Mouse (Mus musculus): ENCODE results near the gene Cdk14. TPM values are rescaled to one million over a fixed set of nuclear protein-coding genes. Genes with fewer than 3 reads are reported as not detected.

The Cdk14 gene
- polyA plus RNA-seq, 1 experiment from 2014 or later: 21.8 TPM

DNA sequence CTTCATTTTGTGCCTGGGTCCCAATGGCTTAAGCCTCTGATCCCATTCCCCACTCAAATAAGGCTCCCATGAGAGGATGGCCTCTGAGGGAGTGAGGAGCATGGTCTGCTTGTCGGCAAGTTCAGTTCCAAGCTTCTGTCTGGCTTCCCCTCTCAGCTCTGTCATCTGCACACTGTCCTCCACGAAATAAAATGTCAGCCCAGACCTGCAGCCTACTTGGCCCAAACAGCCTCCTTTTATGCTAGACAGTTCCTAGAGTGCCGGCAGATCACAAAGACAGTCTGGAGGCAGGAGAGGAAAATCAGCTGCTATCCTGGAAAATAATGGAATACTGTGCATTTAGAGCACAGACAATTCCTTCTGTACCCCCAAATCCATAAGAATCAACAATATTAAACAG is 541.2 kb downstream of the Cdk14 start:
- Histone ChIP-seq H3K9me3 (ENCODE audit: control insufficient read depth, low read length) (no peaks in the 10 kb centered on the region), H3K27ac (replicated peaks in 1 of 2; ENCODE audit: control insufficient read depth in 1 of 2, insufficient read depth in 1 of 2, low read depth in 2 of 2, low read length in 2 of 2) (no peak overlapping the region), H3K4me3 (ENCODE audit: control insufficient read depth in 1 of 2, insufficient read depth in 1 of 2, low read depth in 1 of 2, low read length in 2 of 2) (no peak overlapping the region), H3K27me3 (ENCODE audit: control insufficient read depth, insufficient read depth, low read length) (no peaks in the 10 kb centered on the region), H3K36me3 (ENCODE audit: control insufficient read depth, insufficient read depth, low read length) (0 out of 2 replicates have a peak, but pooled peaks cover 3% of the 10 kb centered on the region), H3K4me2 (ENCODE audit: low read length) (no peak overlapping the region), H3K4me1 (ENCODE audit: control insufficient read depth in 2 of 2, insufficient read depth in 2 of 2, low read length in 2 of 2) (no peaks in the 10 kb centered on the region), H3K9ac (ENCODE audit: low read length) (no peak overlapping the region)
- no peak for ATAC-seq (ENCODE audit: insufficient number of reproducible peaks, insufficient read depth, low FRiP score, low read depth)
- WGBS: 39% methylated on average over 3 of the region's 3 CpGs

DNA sequence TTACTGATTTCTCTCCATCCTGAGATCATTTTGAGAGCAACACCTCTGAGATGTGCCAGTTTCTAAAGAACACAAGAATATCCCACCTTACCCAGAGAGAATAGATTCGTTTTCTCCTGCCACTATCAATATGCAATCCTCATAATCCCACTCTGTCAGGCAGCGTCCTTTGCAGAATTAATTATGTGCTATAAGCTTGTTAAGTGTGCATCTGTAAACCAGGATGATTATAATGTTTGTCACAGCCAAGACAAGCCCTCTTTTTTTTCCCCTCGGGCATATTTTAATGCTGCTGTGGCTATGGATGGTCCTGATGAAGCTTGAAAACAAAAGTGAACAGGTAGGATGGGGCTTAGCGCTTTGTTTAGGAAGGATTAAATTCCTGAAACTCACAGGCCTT is 542.5 kb downstream of the Cdk14 start:
- Histone ChIP-seq H3K27ac (replicated peaks in 1 of 2; ENCODE audit: control insufficient read depth in 1 of 2, insufficient read depth in 1 of 2, low read depth in 2 of 2, low read length in 2 of 2) (no peak overlapping the region), H3K9ac (ENCODE audit: low read length) (no peak overlapping the region), H3K27me3 (ENCODE audit: control insufficient read depth, insufficient read depth, low read length) (no peaks in the 10 kb centered on the region), H3K9me3 (ENCODE audit: control insufficient read depth, low read length) (no peaks in the 10 kb centered on the region), H3K4me1 (ENCODE audit: control insufficient read depth in 2 of 2, insufficient read depth in 2 of 2, low read length in 2 of 2) (no peaks in the 10 kb centered on the region), H3K36me3 (ENCODE audit: control insufficient read depth, insufficient read depth, low read length) (0 out of 2 replicates have a peak, but pooled peaks cover 3% of the 10 kb centered on the region), H3K4me3 (ENCODE audit: control insufficient read depth in 1 of 2, insufficient read depth in 1 of 2, low read depth in 1 of 2, low read length in 2 of 2) (no peak overlapping the region), H3K4me2 (ENCODE audit: low read length) (no peak overlapping the region)
- WGBS: 76% methylated on average over 4 of the region's 4 CpGs
- no peak for ATAC-seq (ENCODE audit: insufficient number of reproducible peaks, insufficient read depth, low FRiP score, low read depth)

DNA sequence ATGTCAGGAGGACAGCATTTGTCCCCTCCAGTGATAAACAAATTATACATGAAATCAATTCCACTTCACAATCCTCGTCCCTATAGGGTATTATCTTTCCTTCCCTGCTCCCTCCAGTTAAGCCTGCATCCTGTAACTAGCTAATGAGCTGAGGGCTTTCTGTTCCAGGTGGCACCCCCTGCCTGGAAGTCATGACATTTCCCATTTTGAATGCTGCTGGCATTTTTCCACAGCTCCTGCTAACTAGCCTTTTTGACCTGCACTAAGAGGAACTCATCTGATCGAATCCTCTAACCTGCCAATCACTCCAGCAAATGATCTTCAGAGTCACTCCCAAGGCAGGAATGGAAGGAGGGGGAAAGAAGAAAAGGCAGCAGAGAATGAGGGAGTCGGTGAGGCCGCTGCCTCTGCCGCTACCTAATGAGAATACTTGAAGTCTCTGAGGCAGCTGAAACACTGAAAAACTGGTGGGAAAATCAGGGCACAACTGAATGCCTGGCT is 542.9 kb downstream of the Cdk14 start:
- no peak for ATAC-seq (ENCODE audit: insufficient number of reproducible peaks, insufficient read depth, low FRiP score, low read depth)
- Histone ChIP-seq H3K27ac (replicated peaks in 1 of 2; ENCODE audit: control insufficient read depth in 1 of 2, insufficient read depth in 1 of 2, low read depth in 2 of 2, low read length in 2 of 2) (no peak overlapping the region), H3K4me3 (ENCODE audit: control insufficient read depth in 1 of 2, insufficient read depth in 1 of 2, low read depth in 1 of 2, low read length in 2 of 2) (no peak overlapping the region), H3K36me3 (ENCODE audit: control insufficient read depth, insufficient read depth, low read length) (0 out of 2 replicates have a peak, but pooled peaks cover 3% of the 10 kb centered on the region), H3K9me3 (ENCODE audit: control insufficient read depth, low read length) (no peaks in the 10 kb centered on the region), H3K4me1 (ENCODE audit: control insufficient read depth in 2 of 2, insufficient read depth in 2 of 2, low read length in 2 of 2) (no peaks in the 10 kb centered on the region), H3K27me3 (ENCODE audit: control insufficient read depth, insufficient read depth, low read length) (no peaks in the 10 kb centered on the region), H3K9ac (ENCODE audit: low read length) (no peak overlapping the region), H3K4me2 (ENCODE audit: low read length) (no peak overlapping the region)
- WGBS: 42% methylated on average over 5 of the region's 5 CpGs

- H3K9me3 ChIP-seq (ENCODE audit: control insufficient read depth, low read length): no peaks in the 10 kb centered on the region
- H3K4me2 ChIP-seq (ENCODE audit: low read length): no peak overlapping the region
- no peak overlapping the region for H3K9ac ChIP-seq (ENCODE audit: low read length)
- no peaks in the 10 kb centered on the region for H3K36me3 ChIP-seq (ENCODE audit: control insufficient read depth, insufficient read depth, low read length)
- H3K4me1 ChIP-seq (ENCODE audit: control insufficient read depth in 2 of 2, insufficient read depth in 2 of 2, low read length in 2 of 2): no peaks in the 10 kb centered on the region
- H3K27me3 ChIP-seq (ENCODE audit: control insufficient read depth, insufficient read depth, low read length): no peaks in the 10 kb centered on the region
- H3K4me3 ChIP-seq (ENCODE audit: control insufficient read depth in 1 of 2, insufficient read depth in 1 of 2, low read depth in 1 of 2, low read length in 2 of 2): no peak overlapping the region
- H3K27ac ChIP-seq (replicated peaks in 1 of 2; ENCODE audit: control insufficient read depth in 1 of 2, insufficient read depth in 1 of 2, low read depth in 2 of 2, low read length in 2 of 2): no peak overlapping the region
- ATAC-seq (ENCODE audit: insufficient number of reproducible peaks, insufficient read depth, low FRiP score, low read depth): no peak
- 90% methylated on average over 15 of the region's 15 CpGs for WGBS
These were observed 543.4 kb downstream of the Cdk14 start for GRCm38 (mm10) chr5:4876653-4877091.

DNA sequence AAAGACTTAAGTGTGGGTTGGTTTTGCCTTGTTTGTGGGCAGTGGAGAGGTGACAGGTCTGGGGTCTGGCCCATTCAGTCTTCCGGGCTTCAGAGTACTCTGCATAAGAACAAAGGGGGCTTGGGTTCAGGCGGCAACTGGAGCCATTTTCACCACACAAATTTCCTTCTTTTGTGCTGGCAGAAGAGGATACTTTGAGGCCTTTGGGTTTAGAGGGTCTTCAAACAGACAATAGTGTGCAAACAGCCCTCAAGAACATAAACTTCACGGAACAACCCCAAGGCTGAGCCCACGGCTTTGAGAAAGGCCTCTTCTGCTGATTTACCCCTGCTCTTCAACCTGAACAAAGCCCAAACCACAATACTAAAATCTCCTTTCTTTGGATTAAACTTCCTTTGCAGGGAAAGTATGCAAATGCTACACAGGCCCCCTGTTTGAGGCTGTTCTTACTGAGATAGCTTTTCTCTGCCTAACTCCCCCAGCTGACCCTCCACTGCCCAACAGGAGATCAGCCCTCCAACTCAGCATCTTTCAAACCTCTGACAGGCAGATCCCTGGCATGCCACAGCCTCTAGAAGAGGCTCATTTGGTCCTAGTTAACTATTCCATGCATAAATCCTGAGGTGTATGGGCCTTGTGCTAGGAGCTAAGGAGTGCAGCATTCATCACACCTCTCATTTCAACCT is 549.9 kb downstream of the Cdk14 start:
- WGBS: 78% methylated on average over 4 of the region's 4 CpGs
- Histone ChIP-seq H3K4me3 (ENCODE audit: control insufficient read depth in 1 of 2, insufficient read depth in 1 of 2, low read depth in 1 of 2, low read length in 2 of 2) (no peak overlapping the region), H3K36me3 (ENCODE audit: control insufficient read depth, insufficient read depth, low read length) (no peaks in the 10 kb centered on the region), H3K27me3 (ENCODE audit: control insufficient read depth, insufficient read depth, low read length) (no peaks in the 10 kb centered on the region), H3K9me3 (ENCODE audit: control insufficient read depth, low read length) (no peaks in the 10 kb centered on the region), H3K4me1 (ENCODE audit: control insufficient read depth in 2 of 2, insufficient read depth in 2 of 2, low read length in 2 of 2) (no peaks in the 10 kb centered on the region), H3K27ac (replicated peaks in 1 of 2; ENCODE audit: control insufficient read depth in 1 of 2, insufficient read depth in 1 of 2, low read depth in 2 of 2, low read length in 2 of 2) (no peak overlapping the region), H3K4me2 (ENCODE audit: low read length) (no peak overlapping the region), H3K9ac (ENCODE audit: low read length) (no peak overlapping the region)
- ATAC-seq (ENCODE audit: insufficient number of reproducible peaks, insufficient read depth, low FRiP score, low read depth): no peak

- Histone ChIP-seq H3K4me1 (ENCODE audit: control insufficient read depth in 2 of 2, insufficient read depth in 2 of 2, low read length in 2 of 2) (peaks cover 4 to 5% of the 10 kb centered on the region in 2 experiments; a peak in 2 of 4 replicates), H3K4me2 (ENCODE audit: low read length) (no peak overlapping the region), H3K36me3 (ENCODE audit: control insufficient read depth, insufficient read depth, low read length) (no peaks in the 10 kb centered on the region), H3K27me3 (ENCODE audit: control insufficient read depth, insufficient read depth, low read length) (no peaks in the 10 kb centered on the region), H3K9me3 (ENCODE audit: control insufficient read depth, low read length) (no peaks in the 10 kb centered on the region), H3K27ac (replicated peaks in 1 of 2; ENCODE audit: control insufficient read depth in 1 of 2, insufficient read depth in 1 of 2, low read depth in 2 of 2, low read length in 2 of 2) (no peak overlapping the region), H3K4me3 (ENCODE audit: control insufficient read depth in 1 of 2, insufficient read depth in 1 of 2, low read depth in 1 of 2, low read length in 2 of 2) (no peak overlapping the region), H3K9ac (ENCODE audit: low read length) (no peak overlapping the region)
- 67% methylated on average over 6 of the region's 6 CpGs for WGBS
- no peak for ATAC-seq (ENCODE audit: insufficient number of reproducible peaks, insufficient read depth, low FRiP score, low read depth)
These were observed 551.5 kb downstream of the Cdk14 start for GRCm38 (mm10) chr5:4868563-4869120.

DNA sequence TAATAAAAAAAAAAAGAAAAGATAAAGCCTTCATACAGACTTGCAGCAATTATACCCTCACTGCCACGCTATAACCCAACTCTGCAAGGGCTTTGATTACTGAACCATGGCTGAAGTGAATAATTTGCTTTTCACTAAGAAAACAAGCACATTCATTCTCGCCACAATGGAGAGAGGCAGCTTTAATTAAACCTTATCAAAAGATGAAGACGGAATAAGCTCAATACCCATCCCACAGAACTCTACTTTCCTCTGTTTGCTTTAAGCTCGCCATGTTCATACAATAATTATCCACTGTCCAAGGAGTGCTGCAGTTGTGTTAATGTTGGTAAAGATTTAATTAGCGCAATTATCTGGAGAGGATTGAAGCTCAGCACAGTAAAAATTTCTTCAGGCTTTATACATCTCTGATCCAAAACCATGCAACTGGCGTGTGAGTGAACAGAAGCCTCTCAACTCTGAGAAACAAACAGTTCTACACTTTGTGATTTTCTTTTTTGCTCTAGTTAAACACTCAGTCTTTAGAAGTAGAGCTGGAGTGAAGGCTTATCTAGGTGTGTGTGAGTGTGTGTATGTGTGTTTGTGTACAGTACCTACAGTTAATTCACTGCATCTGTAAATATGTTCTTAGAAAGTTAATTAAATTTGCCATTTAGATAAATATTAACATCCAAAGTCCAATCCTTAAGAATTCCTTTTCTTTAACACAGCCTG is 552.1 kb downstream of the Cdk14 start:
- Histone ChIP-seq H3K4me1 (ENCODE audit: control insufficient read depth in 2 of 2, insufficient read depth in 2 of 2, low read length in 2 of 2) (peaks cover 4 to 5% of the 10 kb centered on the region in 2 experiments; a peak in 2 of 4 replicates), H3K36me3 (ENCODE audit: control insufficient read depth, insufficient read depth, low read length) (no peaks in the 10 kb centered on the region), H3K9me3 (ENCODE audit: control insufficient read depth, low read length) (no peaks in the 10 kb centered on the region), H3K9ac (ENCODE audit: low read length) (no peak overlapping the region), H3K4me3 (ENCODE audit: control insufficient read depth in 1 of 2, insufficient read depth in 1 of 2, low read depth in 1 of 2, low read length in 2 of 2) (no peak overlapping the region), H3K27ac (replicated peaks in 1 of 2; ENCODE audit: control insufficient read depth in 1 of 2, insufficient read depth in 1 of 2, low read depth in 2 of 2, low read length in 2 of 2) (no peak overlapping the region), H3K4me2 (ENCODE audit: low read length) (no peak overlapping the region), H3K27me3 (ENCODE audit: control insufficient read depth, insufficient read depth, low read length) (no peaks in the 10 kb centered on the region)
- ATAC-seq (ENCODE audit: insufficient number of reproducible peaks, insufficient read depth, low FRiP score, low read depth): no peak
- WGBS: 91% methylated on average over 6 of the region's 6 CpGs

Measured in heart, embryonic 14.5 days (tissue).